ENCODE assay signal across 10 mouse cellular contexts in genomic region chr2:60978538-60979313, GRCm38 (mm10). TPM values are rescaled to one million over a fixed set of nuclear protein-coding genes. Genes with fewer than 3 reads are reported as not detected.
DNase-seq lines count a peak whose midpoint lies in the region; ATAC-seq lines count a peak whose summit lies in the region.
"Had no signal": no experiment of that assay in that cellular context is flagged by ENCODE, and none has a peak within 500 bp of the region (broad histone marks: within the 10 kb centered on the region; RNA-seq: fewer than 3 reads in every experiment).

No protein-coding gene starts in this region.

- 22% methylated on average over 4 of the region's 4 CpGs for WGBS in hindbrain, embryonic 15.5 days
- 6% methylated on average over 4 of the region's 4 CpGs for WGBS in lung, embryonic 16.5 days

- no peak overlapping the region for H3K4me3 ChIP-seq in hindbrain, embryonic 15.5 days
- H3K4me3 ChIP-seq in lung, embryonic 16.5 days (ENCODE audit: low read length), result no peak overlapping the region
- H3K4me3 ChIP-seq: limb, embryonic 13.5 days; stomach, embryonic 15.5 days had no signal

- H3K4me1 ChIP-seq in hindbrain, embryonic 15.5 days (replicated peaks), result no peaks in the 10 kb centered on the region
- peaks cover 10% of the 10 kb centered on the region for H3K4me1 ChIP-seq in lung, embryonic 16.5 days (replicated peaks; ENCODE audit: control insufficient read depth, insufficient read depth, low read length)

- H3K27me3 ChIP-seq in hindbrain, embryonic 15.5 days, result no peaks in the 10 kb centered on the region
- H3K27me3 ChIP-seq in lung, embryonic 16.5 days (ENCODE audit: control insufficient read depth, insufficient read depth, low read depth, low read length), result no peaks in the 10 kb centered on the region
- H3K27me3 ChIP-seq: limb, embryonic 13.5 days; stomach, embryonic 15.5 days had no signal

- no peak overlapping the region for H3K9ac ChIP-seq in hindbrain, embryonic 15.5 days
- H3K9ac ChIP-seq in lung, embryonic 16.5 days (ENCODE audit: low read length), result no peak overlapping the region
- H3K9ac ChIP-seq: limb, embryonic 13.5 days; stomach, embryonic 15.5 days had no signal

- peak overlapping the region; percentile 45; the same call in 1 of the 2 replicates for H3K27ac ChIP-seq in hindbrain, embryonic 15.5 days (replicated peaks)
- peak overlapping the region; percentile 81 for H3K27ac ChIP-seq in lung, embryonic 16.5 days (ENCODE audit: low read length)
- H3K27ac ChIP-seq: limb, embryonic 13.5 days; stomach, embryonic 15.5 days had no signal

- peak; percentile 95 for ATAC-seq in common myeloid progenitor, adult 5-6 weeks (replicated peaks; ENCODE audit: low read depth, poor library complexity, severe bottlenecking)
- peak; percentile 89 for ATAC-seq in hindbrain, embryonic 15.5 days (ENCODE audit: low FRiP score, low read depth)
- ATAC-seq in lung, embryonic 16.5 days (ENCODE audit: low read depth), result peak; percentile 95

- DNase-seq in adrenal gland, postnatal 10 days, result peak; percentile 13
- no peak for DNase-seq in adrenal gland, postnatal 4 days (ENCODE audit: low spot score in 2 of 2)
- DNase-seq in layer of hippocampus, adult 9-10 months (ENCODE audit: low spot score), result no peak
- no peak for DNase-seq in thymus, postnatal 4 days
- no peak for DNase-seq in left cerebral cortex, adult 8-10 months (ENCODE audit: low spot score in 2 of 2)

- no peaks in the 10 kb centered on the region for H3K9me3 ChIP-seq in hindbrain, embryonic 15.5 days
- H3K9me3 ChIP-seq in lung, embryonic 16.5 days (ENCODE audit: control insufficient read depth, low read length), result no peaks in the 10 kb centered on the region
- H3K9me3 ChIP-seq: limb, embryonic 13.5 days; stomach, embryonic 15.5 days had no signal

- no peak overlapping the region for H3K4me2 ChIP-seq in hindbrain, embryonic 15.5 days
- H3K4me2 ChIP-seq in lung, embryonic 16.5 days (ENCODE audit: low read depth, low read length), result no peak overlapping the region
- H3K4me2 ChIP-seq: limb, embryonic 13.5 days; stomach, embryonic 15.5 days had no signal

- H3K36me3 ChIP-seq in hindbrain, embryonic 15.5 days, result no peaks in the 10 kb centered on the region
- H3K36me3 ChIP-seq in lung, embryonic 16.5 days (ENCODE audit: control insufficient read depth, insufficient read depth, low read length), result no peaks in the 10 kb centered on the region
- H3K36me3 ChIP-seq: limb, embryonic 13.5 days; stomach, embryonic 15.5 days had no signal

RNA-seq across cellular contexts. Expression of gene Rbms1, which starts 15.7 kb away (rescaled TPM):
- 10 to 100 TPM; 71.0 to 89.6 TPM for total RNA-seq in adrenal gland, postnatal 10 days (2021)
- 100 to 1,000 TPM in 1 of 2 experiments, 10 to 100 TPM in 1; 93.4 to 102 TPM for total RNA-seq in adrenal gland, postnatal 4 days (2021)
- total RNA-seq in common myeloid progenitor, adult 5-6 weeks (2017), result 18.5 and 33.5 TPM in 2 replicates
- polyA plus RNA-seq in hindbrain, embryonic 15.5 days (2015; fragmentation: Nextera tagmentation; extraction: Ambion mirVana), result 75.9 and 77.7 TPM in 2 replicates
- polyA plus RNA-seq in lung, embryonic 16.5 days (2015; fragmentation: Nextera tagmentation; extraction: Ambion mirVana), result 129 and 130 TPM in 2 replicates
- 10 to 100 TPM; 20.8 to 25.4 (median 23.8) TPM for total RNA-seq in left cerebral cortex, adult 8-10 months (2022)
